Mouse (Mus musculus) thymus, adult 2 months (tissue): ENCODE measurements around the gene Zswim8.

Source experiments
- CTCF ChIP-seq: fragments of 200-500 bp; IDR thresholded peaks from 2 replicates; pipeline ENCODE4 v1.5.1; 2012; ENCODE audit warnings: mild to moderate bottlenecking, control low read depth, low read length, moderate library complexity, borderline replicate concordance; ENCODE audit not compliant: control insufficient read depth, poor library complexity, insufficient read depth; ENCODE audit errors: extremely low read depth
- POLR2A ChIP-seq: fragments of 200-500 bp; IDR thresholded peaks from 2 replicates; pipeline ENCODE4 v1.6.1; 2012; ENCODE audit warnings: mild to moderate bottlenecking, low read length, control low read depth, moderate library complexity; ENCODE audit not compliant: control insufficient read depth, poor library complexity, insufficient read depth; ENCODE audit errors: extremely low read depth

DNA sequence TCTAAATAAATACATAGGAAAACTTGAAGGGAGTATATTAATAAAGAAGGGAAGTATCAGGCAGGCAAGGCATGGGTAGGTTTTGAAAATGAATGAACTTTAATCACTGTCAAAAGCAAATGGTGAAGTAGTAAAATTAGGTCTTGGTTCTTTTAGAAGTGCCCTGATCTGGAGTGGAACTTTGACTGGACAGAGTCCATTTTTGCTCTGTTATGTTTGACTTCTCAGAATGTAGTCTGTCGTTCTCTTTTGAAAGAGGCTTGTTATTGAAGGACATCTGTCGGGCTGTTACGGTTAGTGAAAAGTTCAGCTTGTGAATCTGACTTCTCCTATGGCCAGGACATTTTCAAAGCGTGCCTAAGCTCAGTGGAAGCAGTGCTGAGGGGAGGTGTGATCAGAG lies 29.4 kb upstream of the Zswim8 start:
- no peak for TF ChIP-seq POLR2A
- TF ChIP-seq CTCF, result no peak
